Mouse (Mus musculus) hindbrain, postnatal 0 days (tissue): ENCODE data around the gene Treh. TPM values are rescaled to one million over a fixed set of nuclear protein-coding genes. Genes with fewer than 3 reads are reported as not detected.
"Not testable (repeated sequence)": the region's sequence is repeated elsewhere in the genome, so short reads cannot be mapped to it uniquely, and the experiment has no call there.

Experiments used
- ATAC-seq: fragments of 200-750 bp; cut with Nextera tagmentation; 2 replicates; pipeline ENCODE4 v1.8.0; 2017; ENCODE audit warnings: mild to moderate bottlenecking, moderate TSS enrichment, moderate library complexity
- DNase-seq: peaks from one replicate; pipeline ENCODE4 v3.0.0-alpha.2; 2015; ENCODE audit warnings: low spot score
- H3K27ac ChIP-seq: fragments of 300-500 bp; sonication (generic); 2 replicates; pipeline ENCODE4 v1.5.1; 2014; ENCODE audit warnings: mild to moderate bottlenecking
- H3K27me3 ChIP-seq: fragments of 300-500 bp; sonication (generic); 2 replicates; pipeline ENCODE4 v1.6.1; 2014; ENCODE audit warnings: low read length, mixed read lengths; ENCODE audit not compliant: insufficient read depth
- H3K36me3 ChIP-seq: fragments of 300-500 bp; sonication (generic); 2 replicates; pipeline ENCODE4 v1.6.1; 2014; ENCODE audit warnings: low read length, mixed read lengths; ENCODE audit not compliant: insufficient read depth
- H3K4me1 ChIP-seq: fragments of 300-500 bp; sonication (generic); 2 replicates; pipeline ENCODE4 v1.6.1; 2014; ENCODE audit warnings: antibody characterized with exemption, low read length, mixed read lengths; ENCODE audit not compliant: insufficient read depth
- H3K4me2 ChIP-seq: fragments of 300-500 bp; sonication (generic); 2 replicates; pipeline ENCODE4 v1.6.1; 2014; ENCODE audit warnings: low read depth, mild to moderate bottlenecking, low read length, moderate library complexity, mixed read lengths
- H3K4me3 ChIP-seq: fragments of 300-500 bp; sonication (generic); 2 replicates; pipeline ENCODE4 v1.5.1; 2014; ENCODE audit warnings: low read length
- H3K9ac ChIP-seq: fragments of 300-500 bp; sonication (generic); replicated peaks from 2 replicates; pipeline ENCODE4 v1.6.1; 2014; ENCODE audit warnings: mild to moderate bottlenecking, low read length, moderate library complexity, mixed read lengths
- H3K9me3 ChIP-seq: fragments of 300-500 bp; sonication (generic); 2 replicates; pipeline ENCODE4 v1.6.1; 2016; ENCODE audit warnings: low read length, mixed read lengths
- CTCF ChIP-seq: IDR thresholded peaks from 2 replicates; pipeline ENCODE4 v1.5.1; 2016; ENCODE audit warnings: antibody characterized with exemption, control low read depth, low read depth
- WGBS: fragments of 180-500 bp; shearing (Covaris S2); extraction: QIAGEN DNeasy Blood & Tissue Kit; methylation state at CpG from one replicate; pipeline ENCODE4 v1.1.7; 2014; 5-methylcytosine and 5-hydroxymethylcytosine counted together
- polyA plus RNA-seq: library from polyadenylated mRNA; unstranded; fragments of >200 nt; fragmentation: Nextera tagmentation; extraction: Ambion mirVana; gene quantifications from 2 replicates; pipeline ENCODE4 v1.2.1, GENCODE M21; 2015
- total RNA-seq: library from RNA; depleted of rRNA; stranded (reverse); fragments of >200 nt; gene quantifications from 2 replicates; pipeline ENCODE4 v1.2.3, GENCODE M21; 2014; rRNA removed

Treh gene
- total RNA-seq, result not detected in 2 replicates
- polyA plus RNA-seq, result not detected in 2 replicates

DNA sequence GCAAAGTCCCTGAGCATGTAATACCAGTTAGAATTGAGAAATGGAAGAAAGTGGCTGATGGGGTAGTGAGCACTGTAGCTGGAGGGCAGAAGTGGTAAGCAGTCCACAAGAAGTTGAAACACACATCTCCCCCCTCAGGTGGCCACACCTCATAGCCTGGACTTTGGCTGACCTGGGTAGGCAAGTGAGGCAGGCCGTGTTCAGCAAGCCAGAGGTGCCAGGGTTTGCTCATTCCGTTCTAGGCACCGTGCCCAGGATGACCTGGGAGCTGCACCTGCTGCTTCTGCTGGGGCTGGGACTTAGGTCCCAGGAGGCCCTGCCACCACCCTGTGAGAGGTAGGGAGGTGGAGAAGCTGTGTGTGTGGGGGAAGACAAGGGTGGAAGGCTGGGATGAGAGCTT is at the start of gene Treh:
Treh (plus strand) TSS at position 229 of the 400 bp plus-strand sequence.
- H3K9me3 ChIP-seq, result no peaks in the 10 kb centered on the region

DNA sequence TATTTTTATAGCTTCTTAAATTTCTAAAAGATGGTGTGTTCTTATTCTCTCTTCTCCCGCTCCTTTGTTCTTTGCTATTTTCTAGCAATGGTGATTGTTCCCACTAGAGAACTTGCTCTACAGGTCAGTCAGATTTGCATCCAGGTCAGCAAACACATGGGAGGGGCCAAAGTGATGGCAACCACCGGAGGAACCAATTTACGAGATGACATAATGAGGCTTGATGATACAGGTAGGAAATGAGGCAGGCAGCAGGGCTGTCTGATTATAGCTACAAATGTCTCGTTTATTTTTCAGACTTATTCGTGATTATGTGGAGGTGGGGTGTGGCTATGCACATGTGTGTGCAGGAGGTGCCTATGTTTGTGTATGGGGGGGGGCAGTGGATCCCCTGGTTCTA is 48.6 kb upstream of the Treh start:
- Histone ChIP-seq H3K4me2 (no peak overlapping the region), H3K27ac (no peak overlapping the region), H3K36me3 (peaks cover 50% of the 10 kb centered on the region), H3K4me1 (no peaks in the 10 kb centered on the region), H3K4me3 (no peak overlapping the region), H3K9ac (no peak overlapping the region), H3K9me3 (no peaks in the 10 kb centered on the region), H3K27me3 (no peaks in the 10 kb centered on the region)
- no peak for TF ChIP-seq CTCF
- no peak for ATAC-seq
- 71% methylated on average over 5 of the region's 5 CpGs for WGBS
- no peak for DNase-seq

More for the DNA sequence above, at the start of gene Treh:
- Histone ChIP-seq H3K36me3 (no peaks in the 10 kb centered on the region), H3K4me1 (no peaks in the 10 kb centered on the region), H3K27ac (no peak within 1 kb of the TSS), H3K27me3 (no peaks in the 10 kb centered on the region), H3K9ac (no peak within 1 kb of the TSS), H3K4me2 (no peak within 1 kb of the TSS), H3K4me3 (no peak within 1 kb of the TSS)
- DNase-seq (no peak), ATAC-seq (no peak)
- WGBS, result 73% methylated on average over 3 of the region's 3 CpGs
- no peak for TF ChIP-seq CTCF

DNA sequence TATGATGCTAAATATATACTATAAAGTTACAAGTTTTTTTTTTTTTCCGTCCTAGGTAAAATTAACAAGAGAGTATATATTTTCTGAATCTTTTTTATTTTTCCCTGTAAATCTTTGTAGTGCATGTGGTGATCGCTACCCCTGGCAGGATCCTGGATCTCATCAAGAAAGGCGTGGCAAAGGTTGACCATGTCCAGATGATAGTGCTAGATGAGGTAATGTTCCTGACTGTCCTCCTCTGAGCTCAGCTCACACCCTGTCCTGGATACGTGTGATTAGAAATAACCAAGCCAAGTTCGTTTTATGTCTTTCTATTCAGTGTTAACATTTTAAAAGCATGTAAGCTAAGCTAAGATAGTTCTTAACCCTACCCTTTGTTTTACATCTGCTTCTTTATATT is 46.8 kb upstream of the Treh start:
- Histone ChIP-seq H3K4me1 (no peaks in the 10 kb centered on the region), H3K4me3 (no peak overlapping the region), H3K27me3 (no peaks in the 10 kb centered on the region), H3K4me2 (no peak overlapping the region), H3K9me3 (no peaks in the 10 kb centered on the region), H3K36me3 (peaks cover 52% of the 10 kb centered on the region), H3K9ac (no peak overlapping the region), H3K27ac (no peak overlapping the region)
- ATAC-seq, result no peak
- TF ChIP-seq CTCF, result no peak
- no peak for DNase-seq
- 91% methylated on average over 5 of the region's 5 CpGs for WGBS

DNA sequence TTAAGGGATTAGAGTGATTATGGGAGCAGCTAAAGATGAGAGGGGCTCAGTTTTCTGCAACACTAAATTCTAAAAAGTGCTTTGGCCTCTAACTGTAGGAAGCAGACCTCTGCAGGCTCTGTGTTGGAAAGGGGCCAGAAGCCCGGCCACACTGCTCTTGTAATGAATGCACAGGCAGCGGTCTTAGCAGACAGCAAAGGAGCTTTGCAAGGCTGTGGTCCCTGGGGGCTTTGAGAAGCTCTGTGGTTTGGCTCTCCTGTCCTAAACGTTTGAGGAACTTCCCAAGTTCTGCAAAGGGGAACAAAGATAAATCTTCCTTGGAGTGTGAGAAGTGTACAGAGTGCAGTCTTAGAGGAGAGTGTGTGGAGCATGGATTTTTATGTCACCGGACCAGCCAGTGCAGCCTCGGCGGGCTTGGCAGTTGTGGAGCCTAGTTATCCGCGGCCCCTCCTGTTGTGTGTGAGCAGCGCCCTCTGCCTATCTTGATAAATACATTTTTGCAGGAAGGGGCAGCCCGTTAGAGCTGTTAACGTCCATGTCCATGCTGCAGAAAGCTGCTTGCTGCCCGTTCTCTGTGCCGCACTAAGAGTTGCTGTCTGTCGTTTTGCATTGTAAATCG is 35.4 kb upstream of the Treh start:
- peaks cover 30% of the 10 kb centered on the region for H3K36me3 ChIP-seq
- peak; percentile 80 for DNase-seq
- no peak overlapping the region for H3K4me3 ChIP-seq
- H3K4me1 ChIP-seq, result no peaks in the 10 kb centered on the region
- ATAC-seq, result peak; percentile 56
- no peak overlapping the region for H3K9ac ChIP-seq
- H3K27ac ChIP-seq, result no peak overlapping the region
- no peaks in the 10 kb centered on the region for H3K27me3 ChIP-seq
- 40% methylated on average over 15 of the region's 15 CpGs for WGBS
- peak; percentile 45 for TF ChIP-seq CTCF
- no peaks in the 10 kb centered on the region for H3K9me3 ChIP-seq
- no peak overlapping the region for H3K4me2 ChIP-seq

DNA sequence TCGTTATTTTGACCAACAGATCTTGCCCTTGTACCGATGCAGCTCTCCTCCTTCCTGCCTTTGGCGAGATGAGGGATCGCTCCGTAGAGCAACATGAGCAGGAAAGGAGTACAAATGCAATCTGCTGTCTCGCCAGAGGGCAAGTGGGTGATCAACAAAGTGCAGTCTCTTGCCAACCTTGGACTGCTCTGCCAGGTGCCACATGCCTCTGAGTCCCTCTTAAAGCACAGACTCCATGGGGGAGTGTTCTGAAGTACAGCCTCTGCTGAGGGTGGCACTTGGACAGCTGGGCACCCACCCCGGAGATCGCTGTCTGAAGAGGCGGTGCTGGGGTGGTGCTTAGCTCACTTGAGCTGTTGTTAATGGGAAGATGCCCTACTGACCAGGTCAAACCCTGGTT is 34.3 kb upstream of the Treh start:
- not testable (repeated sequence) for H3K9me3 ChIP-seq, H3K9ac ChIP-seq, H3K27ac ChIP-seq, H3K27me3 ChIP-seq, H3K4me2 ChIP-seq, H3K4me3 ChIP-seq, H3K4me1 ChIP-seq, ATAC-seq
- peak; percentile 6 for DNase-seq
- peaks cover 22% of the 10 kb centered on the region for H3K36me3 ChIP-seq
- WGBS, result 76% methylated on average over 9 of the region's 9 CpGs

DNA sequence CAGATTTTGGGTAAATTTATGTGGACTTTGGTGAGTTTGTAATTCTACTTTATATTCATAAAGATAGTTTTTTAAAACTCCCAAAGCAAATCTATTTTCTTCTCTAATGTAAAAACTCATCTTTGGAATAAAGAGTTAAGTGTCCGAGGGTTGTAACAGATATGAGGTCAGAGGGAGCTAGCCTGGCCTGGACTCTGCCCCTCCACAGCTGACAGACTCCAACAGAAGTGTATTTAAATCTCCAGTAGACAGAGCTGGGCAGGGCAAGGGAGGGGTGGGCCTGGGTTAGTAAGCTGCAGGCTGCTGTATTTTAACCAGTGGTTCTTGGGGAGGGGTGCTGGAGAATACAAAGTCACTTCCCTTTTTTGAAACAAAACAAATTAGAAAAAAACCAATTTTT is 33.0 kb upstream of the Treh start:
- H3K9ac ChIP-seq, DNase-seq, H3K4me2 ChIP-seq, H3K27ac ChIP-seq, ATAC-seq, H3K4me3 ChIP-seq, H3K27me3 ChIP-seq, H3K9me3 ChIP-seq, H3K4me1 ChIP-seq: not testable (repeated sequence)
- WGBS, result 81% methylated on average over 1 of the region's 1 CpGs
- H3K36me3 ChIP-seq, result peaks cover 10% of the 10 kb centered on the region

DNA sequence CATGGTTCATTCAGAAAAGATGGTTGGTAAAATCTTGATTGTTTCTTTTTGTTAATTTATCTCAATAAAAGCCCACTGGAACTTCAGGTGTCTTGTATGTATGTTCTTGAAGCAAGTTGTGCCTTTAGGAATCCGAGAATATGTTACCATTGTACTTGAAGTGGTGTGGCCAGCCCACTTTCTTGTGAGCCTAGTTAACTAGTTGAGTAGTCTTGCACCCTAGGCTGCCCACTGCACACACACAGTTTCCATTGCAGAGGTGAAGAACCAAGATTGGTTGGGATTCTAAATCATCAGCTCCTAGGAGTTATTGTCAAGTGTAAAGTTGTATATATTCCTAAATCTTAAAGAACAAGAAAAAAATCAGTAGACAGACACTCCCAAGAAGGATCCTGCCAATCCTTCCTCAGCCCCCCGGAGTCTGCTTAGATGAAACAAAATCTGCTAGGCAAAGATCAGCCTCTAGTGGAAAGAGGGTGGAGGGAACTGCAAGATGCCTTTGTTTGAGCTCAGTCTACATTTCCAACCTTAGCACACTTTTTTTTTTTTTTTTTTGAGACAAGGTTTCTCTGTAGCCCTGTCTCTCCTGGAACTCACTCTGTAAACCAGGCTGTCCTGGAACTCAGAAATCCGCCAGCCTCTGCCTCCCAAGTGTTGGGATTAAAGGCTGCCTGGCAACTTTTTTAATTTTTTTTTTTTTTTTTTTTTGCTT is 32.2 kb upstream of the Treh start:
- 86% methylated on average over 3 of the region's 3 CpGs for WGBS
- ATAC-seq, result no peak
- no peak overlapping the region for H3K4me3 ChIP-seq
- no peaks in the 10 kb centered on the region for H3K27me3 ChIP-seq
- no peak overlapping the region for H3K9ac ChIP-seq
- peak; percentile 22; the same call in 1 of the 2 replicates for TF ChIP-seq CTCF
- no peak overlapping the region for H3K27ac ChIP-seq
- H3K9me3 ChIP-seq, result no peaks in the 10 kb centered on the region
- no peaks in the 10 kb centered on the region for H3K4me1 ChIP-seq
- no peak overlapping the region for H3K4me2 ChIP-seq
- no peak for DNase-seq
- peaks cover 5% of the 10 kb centered on the region for H3K36me3 ChIP-seq
